Mouse (Mus musculus) CH12.LX (cell line): ENCODE measurements at regions not wholly inside any gene's neighbourhood (a gene's known extent, or its start where the extent isn't known, plus 50 kb on each side); places are given as distances from the start of the nearest gene placed in this dataset.

Source experiments
- DNase-seq: peaks from one replicate; pipeline ENCODE4 v3.0.0-alpha.2; 2013; ENCODE audit errors: extremely low read depth
- H3K27ac ChIP-seq: 2 replicates; pipeline ENCODE4 v1.5.1; 2012; ENCODE audit warnings: low read depth, mild to moderate bottlenecking, control low read depth, moderate library complexity; ENCODE audit not compliant: insufficient read depth
- H3K27me3 ChIP-seq: replicated peaks from 2 replicates; pipeline ENCODE3; 2012; ENCODE audit warnings: inconsistent platforms
- H3K36me3 ChIP-seq, 2 experiments: replicated peaks in 1 of 2; 2 replicates each; pipeline versions ENCODE3 to v1.6.1; 2012; ENCODE audit warnings: inconsistent platforms in 1 of 2, low read length in 1 of 2, mild to moderate bottlenecking in 1 of 2, mixed read lengths in 1 of 2, moderate library complexity in 1 of 2; ENCODE audit not compliant: control insufficient read depth in 1 of 2, insufficient read depth in 1 of 2
- H3K4me1 ChIP-seq, 2 experiments: 2 replicates each; pipeline ENCODE4 v1.6.1; 2012; ENCODE audit warnings: inconsistent platforms in 1 of 2, moderate library complexity in 1 of 2; ENCODE audit not compliant: insufficient read depth in 2 of 2, control insufficient read depth in 1 of 2
- H3K4me2 ChIP-seq: 2 replicates; pipeline ENCODE4 v1.6.1; 2012; ENCODE audit warnings: low read depth, mild to moderate bottlenecking, control low read depth; ENCODE audit not compliant: poor library complexity, insufficient read depth, severe bottlenecking
- H3K4me3 ChIP-seq, 3 experiments: fragments of 150-350 bp in 1 of 3; sonication (generic) in 1 of 3; replicated peaks in 1 of 3; 2 replicates each; pipeline versions ENCODE3 to v1.5.1; 2011 to 2012; ENCODE audit warnings: low read depth in 2 of 3, low read length in 2 of 3, mild to moderate bottlenecking in 2 of 3, moderate library complexity in 2 of 3, control low read depth in 1 of 3, improper control_type of control experiment in 1 of 3, inconsistent platforms in 1 of 3, mixed read lengths in 1 of 3; ENCODE audit not compliant: poor library complexity in 1 of 3
- H3K79me2 ChIP-seq: replicated peaks from 2 replicates; pipeline ENCODE4 v1.6.1; 2012; ENCODE audit warnings: mild to moderate bottlenecking, moderate library complexity; ENCODE audit not compliant: control insufficient read depth, poor library complexity, insufficient read depth, severe bottlenecking; ENCODE audit errors: extremely low read depth
- H3K9ac ChIP-seq: 2 replicates; pipeline ENCODE4 v1.6.1; 2012; ENCODE audit warnings: low read depth, mild to moderate bottlenecking, control low read depth, moderate library complexity; ENCODE audit not compliant: insufficient read depth
- H3K9me3 ChIP-seq: replicated peaks from 2 replicates; pipeline ENCODE3; 2012; ENCODE audit warnings: low read length, inconsistent platforms, mixed read lengths
- E2F4 ChIP-seq: IDR thresholded peaks from 2 replicates; pipeline ENCODE4 v1.6.1; 2011; ENCODE audit warnings: low read depth, low read length, improper control_type of control experiment; ENCODE audit not compliant: insufficient replicate concordance
- ELF1 ChIP-seq: IDR thresholded peaks from 2 replicates; pipeline ENCODE4 v1.6.1; 2014; ENCODE audit warnings: low read depth, mild to moderate bottlenecking, inconsistent platforms, low read length, improper control_type of control experiment
- EP300 ChIP-seq: IDR thresholded peaks from 2 replicates; pipeline ENCODE4 v1.6.1; 2011; ENCODE audit warnings: low read length, improper control_type of control experiment
- ETS1 ChIP-seq: conservative IDR thresholded peaks from 2 replicates; pipeline ENCODE4 v1.6.1; 2012; ENCODE audit warnings: low read depth, mild to moderate bottlenecking, inconsistent platforms, low read length, improper control_type of control experiment, moderate library complexity
- IRF4 ChIP-seq: IDR thresholded peaks from 2 replicates; pipeline ENCODE4 v1.6.1; 2014; ENCODE audit warnings: low read depth, mild to moderate bottlenecking, inconsistent platforms, low read length, improper control_type of control experiment
- JUN ChIP-seq: IDR thresholded peaks from 2 replicates; pipeline ENCODE4 v1.6.1; 2011; ENCODE audit warnings: low read depth, mild to moderate bottlenecking, low read length, improper control_type of control experiment, moderate library complexity; ENCODE audit not compliant: insufficient read depth
- JUND ChIP-seq: conservative IDR thresholded peaks from 2 replicates; pipeline ENCODE4 v1.6.1; 2011; ENCODE audit warnings: low read depth, low read length, improper control_type of control experiment
- MAFK ChIP-seq: IDR thresholded peaks from 2 replicates; pipeline ENCODE4 v1.6.1; 2011; ENCODE audit warnings: low read length, improper control_type of control experiment; ENCODE audit not compliant: insufficient replicate concordance
- MAX ChIP-seq: IDR thresholded peaks from 2 replicates; pipeline ENCODE4 v1.6.1; 2011; ENCODE audit warnings: low read length, improper control_type of control experiment
- MAZ ChIP-seq: IDR thresholded peaks from 2 replicates; pipeline ENCODE4 v1.6.1; 2012; ENCODE audit warnings: low read depth, mild to moderate bottlenecking, inconsistent platforms, low read length, improper control_type of control experiment, moderate library complexity
- MEF2A ChIP-seq: IDR thresholded peaks from 2 replicates; pipeline ENCODE4 v1.6.1; 2014; ENCODE audit warnings: low read depth, mild to moderate bottlenecking, inconsistent platforms, low read length, improper control_type of control experiment, borderline replicate concordance
- MYC ChIP-seq: IDR thresholded peaks from 2 replicates; pipeline ENCODE4 v1.6.1; 2011; ENCODE audit warnings: low read depth, mild to moderate bottlenecking, improper control_type of control experiment, low read length
- NELFE ChIP-seq: IDR thresholded peaks from 2 replicates; pipeline ENCODE4 v1.6.1; 2011; ENCODE audit warnings: low read depth, low read length, improper control_type of control experiment
- NRF1 ChIP-seq: IDR thresholded peaks from 2 replicates; pipeline ENCODE4 v1.6.1; 2014; ENCODE audit warnings: low read depth, mild to moderate bottlenecking, inconsistent platforms, low read length, improper control_type of control experiment, moderate library complexity
- POLR2A ChIP-seq: IDR thresholded peaks from 2 replicates; pipeline ENCODE4 v1.6.1; 2011; ENCODE audit warnings: low read depth, mild to moderate bottlenecking, improper control_type of control experiment, low read length
- SIN3A ChIP-seq: IDR thresholded peaks from 2 replicates; pipeline ENCODE4 v1.6.1; 2012; ENCODE audit warnings: low read length, improper control_type of control experiment, inconsistent platforms
- TBP ChIP-seq: conservative IDR thresholded peaks from 2 replicates; pipeline ENCODE4 v1.6.1; 2011; ENCODE audit warnings: low read depth, low read length, improper control_type of control experiment
- ZKSCAN1 ChIP-seq: IDR thresholded peaks from 2 replicates; pipeline ENCODE4 v1.6.1; 2012; ENCODE audit warnings: low read depth, inconsistent platforms, low read length, improper control_type of control experiment, borderline replicate concordance
- ZNF384 ChIP-seq: IDR thresholded peaks from 2 replicates; pipeline ENCODE4 v1.6.1; 2012; ENCODE audit warnings: low read depth, low read length, improper control_type of control experiment, inconsistent platforms
- dilution Hi-C: fragments of 300-500 bp; cut with MboI; formaldehyde crosslinking; loops from 2 replicates; pipeline ENCODE4 v1.14.3; 2020; ENCODE audit warnings: low sequenced_read_pairs; ENCODE audit not compliant: extremely low pct_unique_long_range_greater_than_20kb, extremely low pct_ligation_motif_present
- in situ Hi-C: fragments of 300-500 bp; cut with MboI; formaldehyde crosslinking; loops from 3 replicates; pipeline ENCODE4 v1.14.3; 2019; ENCODE audit warnings: low sequenced_read_pairs, low pct_ligation_motif_present, low pct_unique_long_range_greater_than_20kb, mixed read lengths

DNA sequence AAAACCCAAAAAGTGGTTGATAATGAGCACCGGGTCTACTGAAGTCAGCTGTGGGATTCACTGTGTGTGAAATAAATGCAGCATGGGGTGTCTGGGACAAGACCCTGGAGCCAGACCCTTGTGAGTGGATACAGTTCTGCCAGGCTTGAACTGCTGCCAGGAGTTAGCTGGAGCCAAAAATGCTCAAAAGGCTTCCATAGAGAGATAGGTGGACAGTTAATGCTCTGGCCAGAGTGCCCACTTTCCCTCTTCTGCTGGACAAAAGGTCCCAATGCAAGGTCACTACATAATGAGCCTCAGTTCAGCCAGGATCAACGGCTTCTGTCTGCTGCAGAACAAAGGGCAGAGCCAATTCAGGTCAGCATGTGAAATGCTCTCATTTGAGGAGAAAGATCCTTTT lies 73.2 kb upstream of the Ercc6l2 start:
- H3K4me3 ChIP-seq, result no peak overlapping the region
- no peak for TF ChIP-seq E2F4
- no peak for TF ChIP-seq JUN
- TF ChIP-seq IRF4, result no peak
- TF ChIP-seq MAZ, result no peak
- no peak for TF ChIP-seq MYC
- no peak for TF ChIP-seq EP300
- no peak for TF ChIP-seq MAX
- TF ChIP-seq ETS1, result no peak
- no peak for TF ChIP-seq ZKSCAN1
- no peak for TF ChIP-seq SIN3A
- TF ChIP-seq TBP, result no peak
- TF ChIP-seq ELF1, result no peak
- no peak for TF ChIP-seq POLR2A
- no peak for TF ChIP-seq JUND
- TF ChIP-seq, all 38 proteins: peak for 0
- Histone ChIP-seq H3K9me3 (no peaks in the 10 kb centered on the region), H3K79me2 (no peaks in the 10 kb centered on the region), H3K9ac (no peak overlapping the region), H3K27me3 (no peaks in the 10 kb centered on the region), H3K4me2 (no peak overlapping the region), H3K27ac (no peak overlapping the region), H3K4me1 (no peaks in the 10 kb centered on the region), H3K36me3 (no peaks in the 10 kb centered on the region)
- in situ Hi-C loops, result no loop called here
- no peak for DNase-seq
- dilution Hi-C loops, result no loop called here

DNA sequence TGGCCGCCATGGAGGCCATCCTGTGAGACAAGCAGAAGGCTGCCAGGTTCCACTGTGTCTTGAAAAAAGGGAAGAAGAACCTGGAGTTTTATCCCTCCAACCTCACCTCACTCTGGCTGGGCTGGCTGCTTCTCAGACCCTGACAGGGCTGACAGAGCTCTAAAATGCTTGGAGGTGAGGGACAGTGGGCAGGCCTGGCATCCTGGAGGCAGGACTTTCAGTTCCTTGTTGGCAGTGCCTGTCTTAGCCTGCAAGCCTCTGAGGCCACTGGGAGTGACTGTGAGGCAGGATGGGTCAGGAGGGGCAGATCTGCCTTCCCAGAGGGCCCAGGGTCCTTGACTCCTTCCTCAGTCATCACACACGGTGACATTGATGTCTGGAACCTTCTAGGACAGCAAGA lies 66.3 kb upstream of the Ercc6l2 start:
- peaks cover 5% of the 10 kb centered on the region for H3K9me3 ChIP-seq
- no peak overlapping the region for H3K27ac ChIP-seq
- in situ Hi-C loops (no loop called here), dilution Hi-C loops (no loop called here)
- TF ChIP-seq IRF4, result 0 out of 2 replicates have a peak, but pooled peaks have one; percentile 27
- TF ChIP-seq MAFK, result no peak
- H3K4me2 ChIP-seq, result no peak overlapping the region
- no peaks in the 10 kb centered on the region for H3K36me3 ChIP-seq
- no peak for DNase-seq
- H3K4me1 ChIP-seq, result peaks cover 4 to 11% of the 10 kb centered on the region in 2 experiments; a peak in 3 of 4 replicates
- H3K4me3 ChIP-seq, result no peak overlapping the region
- no peaks in the 10 kb centered on the region for H3K79me2 ChIP-seq
- H3K27me3 ChIP-seq, result no peaks in the 10 kb centered on the region
- no peak overlapping the region for H3K9ac ChIP-seq

DNA sequence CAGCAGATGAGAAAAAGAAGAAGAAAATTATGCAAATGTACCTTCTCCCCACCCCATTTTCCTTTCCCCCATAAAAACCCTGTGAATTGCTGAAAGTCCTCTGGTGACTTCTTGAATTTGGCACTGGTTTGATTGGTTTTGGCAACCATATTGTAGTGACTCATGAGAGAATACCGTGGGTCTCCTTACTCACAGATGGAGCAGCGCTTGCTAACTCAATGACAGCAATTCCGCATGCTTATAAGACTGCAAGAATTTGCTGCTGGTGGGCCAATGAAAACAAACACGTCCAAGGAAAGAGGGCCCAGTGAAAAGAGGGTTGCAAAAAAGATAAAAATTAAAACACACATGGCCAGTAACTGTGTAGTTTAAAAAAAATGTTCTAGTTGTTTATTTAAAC lies 65.0 kb upstream of the Ercc6l2 start:
- no peak overlapping the region for H3K9ac ChIP-seq
- in situ Hi-C loops, result no loop called here
- no peak for DNase-seq
- dilution Hi-C loops, result no loop called here
- H3K79me2 ChIP-seq, result no peaks in the 10 kb centered on the region
- H3K36me3 ChIP-seq, result no peaks in the 10 kb centered on the region
- H3K4me2 ChIP-seq, result no peak overlapping the region
- no peak for TF ChIP-seq NELFE
- TF ChIP-seq JUND, result no peak
- TF ChIP-seq MEF2A, result no peak
- TF ChIP-seq JUN, result no peak
- TF ChIP-seq ZNF384, result no peak
- no peak for TF ChIP-seq NRF1
- TF ChIP-seq SIN3A, result no peak
- no peak for TF ChIP-seq TBP
- no peak overlapping the region for H3K4me3 ChIP-seq
- H3K4me1 ChIP-seq, result peaks cover 4 to 11% of the 10 kb centered on the region in 2 experiments; a peak in 3 of 4 replicates
- H3K9me3 ChIP-seq, result peaks cover 5% of the 10 kb centered on the region
- no peak overlapping the region for H3K27ac ChIP-seq
- no peaks in the 10 kb centered on the region for H3K27me3 ChIP-seq
